Mouse (Mus musculus) intestine, embryonic 14.5 days (tissue): ENCODE data around the gene Zdhhc5. TPM values are rescaled to one million over a fixed set of nuclear protein-coding genes. Genes with fewer than 3 reads are reported as not detected.
A peak's percentile ranks its signal among the peaks of the same experiment; 100 is the strongest.
"Not testable (repeated sequence)": the region's sequence is repeated elsewhere in the genome, so short reads cannot be mapped to it uniquely, and the experiment has no call there.

Source experiments
- ATAC-seq: fragments of 200-750 bp; cut with Nextera tagmentation; replicated peaks from 2 replicates; pipeline ENCODE4 v1.8.0; 2017; ENCODE audit warnings: low read depth, moderate number of reproducible peaks, moderate TSS enrichment, moderate library complexity; ENCODE audit not compliant: low FRiP score, low TSS enrichment
- DNase-seq: peaks from one replicate; pipeline ENCODE4 v3.0.0-alpha.2; 2018; ENCODE audit warnings: low spot score
- H3K27ac ChIP-seq: fragments of 300-500 bp; sonication (generic); 2 replicates; pipeline ENCODE4 v1.5.1; 2014; ENCODE audit warnings: low read depth, mild to moderate bottlenecking, control low read depth
- H3K27me3 ChIP-seq: fragments of 300-500 bp; sonication (generic); replicated peaks from 2 replicates; pipeline ENCODE4 v1.6.1; 2014; ENCODE audit warnings: low read length, control low read depth; ENCODE audit not compliant: control insufficient read depth, insufficient read depth
- H3K36me3 ChIP-seq: fragments of 300-500 bp; sonication (generic); 2 replicates; pipeline ENCODE4 v1.6.1; 2014; ENCODE audit warnings: low read length, control low read depth; ENCODE audit not compliant: control insufficient read depth, insufficient read depth
- H3K4me1 ChIP-seq: fragments of 300-500 bp; sonication (generic); replicated peaks from 2 replicates; pipeline ENCODE4 v1.6.1; 2014; ENCODE audit warnings: low read length, control low read depth, mixed read lengths; ENCODE audit not compliant: control insufficient read depth, insufficient read depth
- H3K4me2 ChIP-seq: fragments of 300-500 bp; sonication (generic); 2 replicates; pipeline ENCODE4 v1.6.1; 2014; ENCODE audit warnings: low read length
- H3K4me3 ChIP-seq: fragments of 300-500 bp; sonication (generic); 2 replicates; pipeline ENCODE4 v1.5.1; 2014; ENCODE audit warnings: low read depth, low read length, control low read depth, mixed read lengths
- H3K9ac ChIP-seq: fragments of 300-500 bp; sonication (generic); 2 replicates; pipeline ENCODE4 v1.6.1; 2014; ENCODE audit warnings: mild to moderate bottlenecking, low read length
- H3K9me3 ChIP-seq: fragments of 300-500 bp; sonication (generic); 2 replicates; pipeline ENCODE4 v1.6.1; 2016; ENCODE audit warnings: low read length, control low read depth; ENCODE audit not compliant: control insufficient read depth
- WGBS: fragments of 180-500 bp; shearing (Covaris S2); extraction: QIAGEN DNeasy Blood & Tissue Kit; methylation state at CpG from one replicate; pipeline ENCODE4 v1.1.7; 2014; 5-methylcytosine and 5-hydroxymethylcytosine counted together
- polyA plus RNA-seq: library from polyadenylated mRNA; unstranded; fragments of >200 nt; fragmentation: Nextera tagmentation; extraction: Ambion mirVana; gene quantifications from 2 replicates; pipeline ENCODE4 v1.2.1, GENCODE M21; 2014

The Zdhhc5 gene
- polyA plus RNA-seq, 1 experiment from 2014 or later = 30.7 TPM

GRCm38 (mm10) chr2:84671535-84671934 lies 43.4 kb downstream of the Zdhhc5 start:
- not testable (repeated sequence) for H3K27ac ChIP-seq, H3K4me2 ChIP-seq, H3K4me3 ChIP-seq, H3K9ac ChIP-seq, ATAC-seq, H3K9me3 ChIP-seq, H3K27me3 ChIP-seq, H3K4me1 ChIP-seq
- H3K36me3 ChIP-seq = peaks cover 59% of the 10 kb centered on the region
- DNase-seq = peak; percentile 38
- 66% methylated on average over 4 of the region's 5 CpGs for WGBS

DNA sequence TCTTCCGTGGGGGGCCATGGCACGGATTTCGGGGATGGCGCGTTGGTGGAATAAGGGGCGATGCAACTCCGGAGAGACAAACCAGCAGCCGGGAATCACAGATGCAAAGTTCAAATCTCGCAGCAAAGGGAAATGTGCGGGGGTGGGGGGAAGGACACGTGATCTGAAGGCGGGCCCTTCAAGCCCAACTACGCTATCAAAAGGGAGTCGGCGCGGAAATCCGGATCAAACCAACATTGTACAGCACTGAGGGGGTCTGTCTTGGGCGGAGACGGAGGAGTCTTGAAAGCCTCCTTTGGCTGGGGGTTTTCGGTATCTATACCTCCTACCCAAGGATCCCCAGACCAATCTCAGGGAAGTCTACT lies 44.4 kb downstream of the Zdhhc5 start, which contains the start of gene Selenoh:
TSS of gene Selenoh (minus strand) at position 202 of the 365 bp plus-strand sequence.
- no peaks in the 10 kb centered on the region for H3K27me3 ChIP-seq
- DNase-seq (peak; percentile 91), ATAC-seq (peak; percentile 96)
- H3K4me3 ChIP-seq = peak within 1 kb of the TSS; percentile 99
- under 1% methylated on average over 20 of the region's 20 CpGs for WGBS
- H3K9me3 ChIP-seq = no peaks in the 10 kb centered on the region
- peaks cover 8% of the 10 kb centered on the region for H3K4me1 ChIP-seq
- peak within 1 kb of the TSS; percentile 65 for H3K4me2 ChIP-seq
- peaks cover 51% of the 10 kb centered on the region for H3K36me3 ChIP-seq
- peak within 1 kb of the TSS; percentile 94 for H3K9ac ChIP-seq
- H3K27ac ChIP-seq = peak within 1 kb of the TSS; percentile 92

DNA sequence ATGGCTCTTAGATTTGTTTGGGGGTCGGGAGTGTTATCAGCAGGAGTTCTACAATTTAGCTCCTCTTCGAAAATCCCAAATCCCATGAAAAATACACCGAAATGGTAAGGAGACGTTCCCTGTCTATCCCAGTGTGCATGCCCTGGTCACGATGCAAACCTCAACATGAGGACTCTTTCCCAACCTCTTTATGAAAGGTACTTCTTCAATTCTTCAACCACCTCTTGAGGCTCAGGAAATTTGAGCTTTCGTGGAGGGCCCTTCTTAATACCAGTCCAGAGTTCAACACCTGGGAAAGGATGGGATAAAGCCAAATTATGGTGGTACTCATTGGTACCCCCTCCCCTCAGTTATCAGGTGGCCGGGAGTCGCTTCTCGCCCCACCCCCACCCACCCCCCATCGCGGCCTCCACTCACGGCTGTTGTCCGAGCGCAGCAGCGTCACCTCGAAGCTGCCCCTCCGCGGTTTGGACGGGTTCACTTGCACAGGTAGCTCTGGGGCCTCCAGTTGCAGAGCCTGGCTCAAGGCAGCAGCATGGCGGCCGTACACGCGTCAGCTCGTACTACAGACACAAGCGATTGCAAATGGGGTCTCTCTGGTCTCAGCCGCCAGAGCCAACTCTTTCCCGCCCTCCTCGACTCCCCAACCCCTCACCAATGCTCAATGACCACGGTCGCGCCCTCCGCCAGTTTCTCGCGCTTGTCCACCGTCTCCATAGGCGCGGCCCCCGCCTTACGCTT lies 45.0 kb downstream of the Zdhhc5 start:
- peak; percentile 77 for ATAC-seq
- Histone ChIP-seq H3K36me3 (peaks cover 46% of the 10 kb centered on the region), H3K9me3 (no peaks in the 10 kb centered on the region), H3K27ac (peak overlapping the region; percentile 92), H3K27me3 (no peaks in the 10 kb centered on the region), H3K9ac (peak overlapping the region; percentile 94), H3K4me3 (peak overlapping the region; percentile 99), H3K4me1 (peaks cover 8% of the 10 kb centered on the region), H3K4me2 (peak overlapping the region; percentile 65)
- WGBS = 3% methylated on average over 39 of the region's 39 CpGs
- DNase-seq = no peak

- Histone ChIP-seq H3K36me3 (peaks cover 20% of the 10 kb centered on the region), H3K4me1 (peaks cover 8% of the 10 kb centered on the region), H3K4me2 (no peak overlapping the region), H3K27me3 (no peaks in the 10 kb centered on the region), H3K27ac (no peak overlapping the region), H3K9me3 (no peaks in the 10 kb centered on the region), H3K4me3 (no peak overlapping the region), H3K9ac (no peak overlapping the region)
- DNase-seq = peak; percentile 47
- no peak for ATAC-seq
- WGBS = 52% methylated on average over 12 of the region's 12 CpGs
Measured at GRCm38 (mm10) chr2:84666081-84666480, 48.9 kb downstream of the Zdhhc5 start.

- no peak for ATAC-seq
- WGBS = 26% methylated on average over 2 of the region's 2 CpGs
- H3K27me3 ChIP-seq = no peaks in the 10 kb centered on the region
Measured at GRCm38 (mm10) chr2:84662866-84663265, 52.1 kb downstream of the Zdhhc5 start.

DNA sequence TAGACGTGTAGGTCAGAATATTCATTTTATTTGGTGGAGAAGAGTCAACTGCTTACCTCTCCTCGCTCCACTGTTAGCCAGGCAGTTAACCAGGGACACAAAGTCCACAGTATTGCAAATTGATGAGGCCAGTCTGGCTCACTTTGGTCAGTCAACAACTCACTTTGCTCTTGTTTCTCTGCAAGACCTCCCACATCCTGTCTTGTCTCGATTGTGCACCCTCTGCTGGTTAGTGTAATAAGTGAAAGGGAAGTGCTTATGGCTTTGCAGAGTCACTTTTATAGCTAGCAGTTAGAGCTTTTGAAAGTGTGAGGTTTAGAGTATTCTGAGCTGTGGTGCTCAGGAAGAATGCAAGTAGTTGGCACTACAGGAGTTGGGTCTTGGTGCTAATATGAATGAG lies 54.7 kb downstream of the Zdhhc5 start:
- no peaks in the 10 kb centered on the region for H3K9me3 ChIP-seq
- 60% methylated on average over 3 of the region's 3 CpGs for WGBS
- H3K4me3 ChIP-seq = no peak overlapping the region
- H3K9ac ChIP-seq = no peak overlapping the region
- no peaks in the 10 kb centered on the region for H3K36me3 ChIP-seq
- H3K27ac ChIP-seq = no peak overlapping the region
- DNase-seq (peak; percentile 48), ATAC-seq (no peak)
- no peaks in the 10 kb centered on the region for H3K4me1 ChIP-seq
- H3K4me2 ChIP-seq = no peak overlapping the region
- no peaks in the 10 kb centered on the region for H3K27me3 ChIP-seq

More at GRCm38 (mm10) chr2:84662866-84663265, 52.1 kb downstream of the Zdhhc5 start:
- Histone ChIP-seq H3K9me3 (no peaks in the 10 kb centered on the region), H3K4me3 (no peak overlapping the region), H3K27ac (no peak overlapping the region), H3K4me2 (no peak overlapping the region), H3K36me3 (0 out of 2 replicates have a peak, but pooled peaks cover 3% of the 10 kb centered on the region), H3K9ac (no peak overlapping the region), H3K4me1 (no peaks in the 10 kb centered on the region)
- DNase-seq = peak; percentile 54

DNA sequence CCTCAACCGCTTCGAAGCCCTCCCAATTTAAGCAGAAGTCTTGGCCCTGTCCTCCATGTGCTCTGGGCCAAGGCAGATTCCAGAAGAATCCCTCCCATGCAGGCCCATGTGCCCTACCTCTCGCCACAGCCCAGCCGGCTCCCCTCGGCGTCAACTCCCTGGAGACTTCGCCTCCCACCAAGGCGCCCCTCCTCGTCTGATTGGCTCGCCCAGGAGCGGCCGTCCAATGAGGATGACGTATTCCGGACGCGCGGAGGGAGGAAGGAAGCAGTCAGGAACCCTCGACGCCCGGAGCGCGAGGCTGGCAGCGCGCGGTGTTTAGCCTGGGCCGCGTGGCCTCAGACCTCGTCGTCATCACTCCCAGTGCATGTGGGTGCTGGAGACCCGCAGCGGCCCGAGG lies 56.2 kb downstream of the Zdhhc5 start, which contains the start of gene Btbd18:
TSS of gene Btbd18 (plus strand) at position 274 of the 400 bp plus-strand sequence.
- H3K9ac ChIP-seq = no peak within 1 kb of the TSS
- H3K9me3 ChIP-seq = no peaks in the 10 kb centered on the region
- no peak within 1 kb of the TSS for H3K27ac ChIP-seq
- H3K4me3 ChIP-seq = no peak within 1 kb of the TSS
- WGBS = 92% methylated on average over 32 of the region's 32 CpGs
- H3K4me1 ChIP-seq = no peaks in the 10 kb centered on the region
- no peak within 1 kb of the TSS for H3K4me2 ChIP-seq
- peak; percentile 38 for DNase-seq
- no peak for ATAC-seq
- H3K36me3 ChIP-seq = no peaks in the 10 kb centered on the region
- no peaks in the 10 kb centered on the region for H3K27me3 ChIP-seq

- no peak for DNase-seq
- 69% methylated on average over 1 of the region's 1 CpGs for WGBS
- no peak overlapping the region for H3K4me3 ChIP-seq
- no peaks in the 10 kb centered on the region for H3K36me3 ChIP-seq
- no peaks in the 10 kb centered on the region for H3K4me1 ChIP-seq
- no peaks in the 10 kb centered on the region for H3K9me3 ChIP-seq
- no peak overlapping the region for H3K4me2 ChIP-seq
- H3K9ac ChIP-seq = no peak overlapping the region
- no peak overlapping the region for H3K27ac ChIP-seq
- ATAC-seq = no peak
- no peaks in the 10 kb centered on the region for H3K27me3 ChIP-seq
Measured at GRCm38 (mm10) chr2:84655864-84656263, 59.1 kb downstream of the Zdhhc5 start.

- ATAC-seq = no peak
- no peak overlapping the region for H3K27ac ChIP-seq
- H3K9ac ChIP-seq = no peak overlapping the region
- no peaks in the 10 kb centered on the region for H3K36me3 ChIP-seq
- H3K9me3 ChIP-seq = no peaks in the 10 kb centered on the region
- no peaks in the 10 kb centered on the region for H3K27me3 ChIP-seq
- H3K4me2 ChIP-seq = no peak overlapping the region
- H3K4me3 ChIP-seq = no peak overlapping the region
- DNase-seq = no peak
- H3K4me1 ChIP-seq = no peaks in the 10 kb centered on the region
Measured at GRCm38 (mm10) chr2:84653354-84653753, 61.6 kb downstream of the Zdhhc5 start.
